Mouse (Mus musculus) forebrain, embryonic 10.5 days (tissue): ENCODE data around the gene Bnip2. TPM values are rescaled to one million over a fixed set of nuclear protein-coding genes. Genes with fewer than 3 reads are reported as not detected.
A peak's percentile ranks its signal among the peaks of the same experiment; 100 is the strongest.

Experiments
- DNase-seq: peaks from one replicate; pipeline ENCODE4 v3.0.0-alpha.2; 2017; ENCODE audit warnings: low spot score; ENCODE audit errors: extremely low spot score
- H3K27ac ChIP-seq: fragments of 300-500 bp; sonication (generic); 2 replicates; pipeline ENCODE4 v1.5.1; 2016; ENCODE audit warnings: mild to moderate bottlenecking
- H3K27me3 ChIP-seq: fragments of 300-500 bp; sonication (generic); 2 replicates; pipeline ENCODE4 v1.6.1; 2016; ENCODE audit warnings: mild to moderate bottlenecking; ENCODE audit not compliant: poor library complexity, severe bottlenecking
- H3K36me3 ChIP-seq: fragments of 300-500 bp; sonication (generic); replicated peaks from 2 replicates; pipeline ENCODE4 v1.6.1; 2016; ENCODE audit warnings: mild to moderate bottlenecking, moderate library complexity
- H3K4me1 ChIP-seq: fragments of 300-500 bp; sonication (generic); 2 replicates; pipeline ENCODE4 v1.6.1; 2016
- H3K4me3 ChIP-seq: fragments of 300-500 bp; sonication (generic); 2 replicates; pipeline ENCODE4 v1.5.1; 2016; ENCODE audit warnings: mild to moderate bottlenecking, moderate library complexity
- H3K9me3 ChIP-seq: fragments of 300-500 bp; sonication (generic); 2 replicates; pipeline ENCODE4 v1.6.1; 2016; ENCODE audit warnings: mild to moderate bottlenecking, moderate library complexity
- WGBS: fragments of 180-500 bp; shearing (Covaris S2); methylation state at CpG from one replicate; pipeline ENCODE4 v1.1.7; 2016; 5-methylcytosine and 5-hydroxymethylcytosine counted together
- polyA plus RNA-seq: library from polyadenylated mRNA; unstranded; fragments of >200 nt; fragmentation: Nextera tagmentation; extraction: Ambion mirVana; gene quantifications from 2 replicates; pipeline ENCODE4 v1.2.1, GENCODE M21; 2016

Bnip2 gene
- polyA plus RNA-seq, 1 experiment from 2014 or later = 101 TPM

- WGBS = 88% methylated on average over 5 of the region's 5 CpGs
- DNase-seq = no peak
- H3K9me3 ChIP-seq = no peaks in the 10 kb centered on the region
- H3K4me3 ChIP-seq = no peak overlapping the region
- no peak overlapping the region for H3K27ac ChIP-seq
- H3K36me3 ChIP-seq = peaks cover 59% of the 10 kb centered on the region
- peaks cover 22% of the 10 kb centered on the region for H3K4me1 ChIP-seq
- H3K27me3 ChIP-seq = no peaks in the 10 kb centered on the region
These were observed 3.6 kb downstream of the Bnip2 start for GRCm38 (mm10) chr9:69992841-69993277.

- no peak overlapping the region for H3K4me3 ChIP-seq
- H3K9me3 ChIP-seq = no peaks in the 10 kb centered on the region
- no peaks in the 10 kb centered on the region for H3K27me3 ChIP-seq
- DNase-seq = no peak
- H3K27ac ChIP-seq = no peak overlapping the region
- 91% methylated on average over 1 of the region's 1 CpGs for WGBS
- H3K4me1 ChIP-seq = peaks cover 22% of the 10 kb centered on the region
- H3K36me3 ChIP-seq = peaks cover 65% of the 10 kb centered on the region
These were observed 4.2 kb downstream of the Bnip2 start for GRCm38 (mm10) chr9:69993479-69993878.

GRCm38 (mm10) chr9:69994547-69994946 is 5.3 kb downstream of the Bnip2 start:
- peaks cover 76% of the 10 kb centered on the region for H3K36me3 ChIP-seq
- no peaks in the 10 kb centered on the region for H3K9me3 ChIP-seq
- H3K27me3 ChIP-seq = no peaks in the 10 kb centered on the region
- WGBS = 92% methylated on average over 5 of the region's 5 CpGs
- DNase-seq = no peak
- no peak overlapping the region for H3K4me3 ChIP-seq
- peaks cover 18% of the 10 kb centered on the region for H3K4me1 ChIP-seq
- H3K27ac ChIP-seq = no peak overlapping the region

GRCm38 (mm10) chr9:69999318-69999717 is 10.1 kb downstream of the Bnip2 start:
- Histone ChIP-seq H3K9me3 (no peaks in the 10 kb centered on the region), H3K27me3 (no peaks in the 10 kb centered on the region), H3K36me3 (peaks cover 98% of the 10 kb centered on the region), H3K27ac (no peak overlapping the region), H3K4me3 (no peak overlapping the region), H3K4me1 (no peaks in the 10 kb centered on the region)
- no peak for DNase-seq
- 79% methylated on average over 1 of the region's 1 CpGs for WGBS

GRCm38 (mm10) chr9:70003516-70003915 is 14.2 kb downstream of the Bnip2 start:
- no peak for DNase-seq
- Histone ChIP-seq H3K27me3 (no peaks in the 10 kb centered on the region), H3K36me3 (peaks cover 99% of the 10 kb centered on the region), H3K9me3 (no peaks in the 10 kb centered on the region), H3K4me3 (no peak overlapping the region), H3K27ac (no peak overlapping the region), H3K4me1 (no peaks in the 10 kb centered on the region)
- WGBS = 94% methylated on average over 10 of the region's 10 CpGs

GRCm38 (mm10) chr9:70006984-70007383 is 17.7 kb downstream of the Bnip2 start:
- 93% methylated on average over 5 of the region's 5 CpGs for WGBS
- Histone ChIP-seq H3K27me3 (no peaks in the 10 kb centered on the region), H3K9me3 (no peaks in the 10 kb centered on the region), H3K36me3 (peaks cover 91% of the 10 kb centered on the region), H3K4me3 (no peak overlapping the region), H3K27ac (no peak overlapping the region), H3K4me1 (peaks cover 2% of the 10 kb centered on the region; the same call in 1 of the 2 replicates)
- no peak for DNase-seq

- 92% methylated on average over 14 of the region's 14 CpGs for WGBS
- no peak overlapping the region for H3K27ac ChIP-seq
- no peak overlapping the region for H3K4me3 ChIP-seq
- H3K4me1 ChIP-seq = peaks cover 3% of the 10 kb centered on the region; the same call in 1 of the 2 replicates
- DNase-seq = no peak
- H3K27me3 ChIP-seq = no peaks in the 10 kb centered on the region
- peaks cover 84% of the 10 kb centered on the region for H3K36me3 ChIP-seq
- H3K9me3 ChIP-seq = no peaks in the 10 kb centered on the region
These were observed 18.4 kb downstream of the Bnip2 start for GRCm38 (mm10) chr9:70007506-70008248.

GRCm38 (mm10) chr9:70009754-70010304 is 20.6 kb downstream of the Bnip2 start:
- H3K36me3 ChIP-seq = peaks cover 65% of the 10 kb centered on the region
- no peak overlapping the region for H3K4me3 ChIP-seq
- no peaks in the 10 kb centered on the region for H3K27me3 ChIP-seq
- 91% methylated on average over 8 of the region's 8 CpGs for WGBS
- peaks cover 21% of the 10 kb centered on the region for H3K4me1 ChIP-seq
- no peaks in the 10 kb centered on the region for H3K9me3 ChIP-seq
- no peak for DNase-seq
- H3K27ac ChIP-seq = no peak overlapping the region

GRCm38 (mm10) chr9:70010781-70011473 is 21.7 kb downstream of the Bnip2 start:
- WGBS = 98% methylated on average over 5 of the region's 5 CpGs
- Histone ChIP-seq H3K27ac (no peak overlapping the region), H3K27me3 (no peaks in the 10 kb centered on the region), H3K9me3 (no peaks in the 10 kb centered on the region), H3K4me1 (peaks cover 21% of the 10 kb centered on the region), H3K4me3 (no peak overlapping the region), H3K36me3 (peaks cover 58% of the 10 kb centered on the region)
- DNase-seq = no peak

GRCm38 (mm10) chr9:70011537-70012407 is 22.5 kb downstream of the Bnip2 start:
- DNase-seq = no peak
- 67% methylated on average over 14 of the region's 14 CpGs for WGBS
- Histone ChIP-seq H3K27me3 (no peaks in the 10 kb centered on the region), H3K36me3 (peaks cover 57% of the 10 kb centered on the region), H3K4me3 (peak overlapping the region; percentile 93), H3K4me1 (peaks cover 21% of the 10 kb centered on the region), H3K27ac (peak overlapping the region; percentile 97), H3K9me3 (no peaks in the 10 kb centered on the region)

GRCm38 (mm10) chr9:70012408-70012901 is 23.2 kb downstream of the Bnip2 start, which contains the start of gene Gtf2a2:
Gene Gtf2a2 (plus strand): TSS chr9:70012550.
- 0% methylated on average over 55 of the region's 57 CpGs for WGBS
- Histone ChIP-seq H3K9me3 (no peaks in the 10 kb centered on the region), H3K4me3 (peak within 1 kb of the TSS; percentile 93), H3K27ac (peak within 1 kb of the TSS; percentile 97), H3K36me3 (peaks cover 57% of the 10 kb centered on the region), H3K27me3 (no peaks in the 10 kb centered on the region), H3K4me1 (peaks cover 21% of the 10 kb centered on the region)
- DNase-seq = peak; percentile 93

- 90% methylated on average over 2 of the region's 2 CpGs for WGBS
- H3K36me3 ChIP-seq = peaks cover 50% of the 10 kb centered on the region
- no peak for DNase-seq
- peaks cover 21% of the 10 kb centered on the region for H3K4me1 ChIP-seq
- H3K27me3 ChIP-seq = no peaks in the 10 kb centered on the region
- H3K4me3 ChIP-seq = no peak overlapping the region
- H3K9me3 ChIP-seq = no peaks in the 10 kb centered on the region
- no peak overlapping the region for H3K27ac ChIP-seq
These were observed 26.4 kb downstream of the Bnip2 start for GRCm38 (mm10) chr9:70015632-70016031.
